Mouse (Mus musculus): ENCODE measurements at regions not wholly inside any gene's neighbourhood (a gene's known extent, or its start where the extent isn't known, plus 50 kb on each side); places are given as distances from the start of the nearest gene placed in this dataset.

DNA sequence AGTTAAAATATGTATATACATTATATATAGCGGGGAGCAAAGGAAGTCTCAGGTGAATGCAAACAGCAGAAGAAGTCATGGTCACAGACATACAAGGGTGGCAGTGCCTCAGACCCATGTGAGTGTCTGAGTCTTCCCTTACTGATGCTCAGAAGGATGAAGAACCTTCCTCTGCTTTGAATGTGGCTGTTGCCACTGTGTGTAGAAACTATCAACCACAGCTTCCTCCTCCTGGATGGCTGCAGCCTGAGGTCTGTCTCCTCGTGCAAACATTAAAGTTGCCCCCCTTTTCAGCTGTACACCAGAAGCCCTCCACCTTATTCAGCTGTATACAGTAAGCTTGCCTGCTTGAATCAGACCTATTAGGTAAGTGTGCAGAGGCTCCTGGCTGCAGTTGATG, 79.4 kb upstream of the Tspan5 start:
- TF ChIP-seq GATA1 (IDR thresholded peaks at IDR 0.05; ENCODE audit: low read length) (no peak), TAL1 (IDR thresholded peaks at IDR 0.05; ENCODE audit: low read length) (no peak)

Measured in erythroblast, embryonic 14.5 days (primary cell).